Mouse (Mus musculus): Measurements from ENCODE around the gene Mcrip2.
A peak's percentile ranks its signal among the peaks of the same experiment; 100 is the strongest.

The Mcrip2 gene

DNA sequence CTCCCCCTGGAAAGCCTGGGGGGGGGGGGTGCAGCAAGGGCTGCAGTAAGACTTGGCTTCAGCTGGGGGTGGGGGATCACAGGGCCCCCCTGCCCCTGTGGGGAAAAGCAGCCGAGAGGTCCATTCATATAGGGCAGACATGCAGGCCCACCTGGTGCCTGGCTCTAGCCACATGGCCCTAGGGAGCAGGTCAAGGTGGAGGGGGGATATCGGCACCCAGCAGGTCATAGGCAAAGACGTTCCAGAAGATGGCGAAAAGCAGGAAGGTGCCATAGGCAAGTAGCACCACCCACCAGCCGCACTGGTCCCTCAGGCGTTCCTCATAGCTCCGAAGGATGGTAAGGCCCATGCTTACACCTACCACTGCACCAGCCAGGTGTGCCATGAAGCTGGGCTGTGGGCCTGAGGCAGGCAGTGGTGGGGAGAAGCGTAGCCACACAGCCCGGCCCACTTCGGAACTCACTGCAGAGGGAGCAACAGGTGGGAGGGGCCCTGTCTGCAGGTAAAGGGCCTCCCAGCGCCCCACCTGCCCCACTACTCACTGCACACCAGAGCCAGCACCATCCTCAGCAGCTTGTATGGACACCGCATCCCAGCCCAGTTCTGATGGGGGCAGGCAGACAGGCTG is 33.9 kb downstream of the Mcrip2 start:
- no peak for DNase-seq (ENCODE audit: low spot score)

- DNase-seq (ENCODE audit: low spot score) = peak; percentile 66
Observed at GRCm38 (mm10) chr17:25833961-25834594, 34.5 kb downstream of the Mcrip2 start.

GRCm38 (mm10) chr17:25833291-25833663 is 35.3 kb downstream of the Mcrip2 start, which contains the start of gene Stub1:
Gene Stub1, minus strand, starts transcription at chr17:25833404.
- DNase-seq (ENCODE audit: low spot score) = peak; percentile 98

DNA sequence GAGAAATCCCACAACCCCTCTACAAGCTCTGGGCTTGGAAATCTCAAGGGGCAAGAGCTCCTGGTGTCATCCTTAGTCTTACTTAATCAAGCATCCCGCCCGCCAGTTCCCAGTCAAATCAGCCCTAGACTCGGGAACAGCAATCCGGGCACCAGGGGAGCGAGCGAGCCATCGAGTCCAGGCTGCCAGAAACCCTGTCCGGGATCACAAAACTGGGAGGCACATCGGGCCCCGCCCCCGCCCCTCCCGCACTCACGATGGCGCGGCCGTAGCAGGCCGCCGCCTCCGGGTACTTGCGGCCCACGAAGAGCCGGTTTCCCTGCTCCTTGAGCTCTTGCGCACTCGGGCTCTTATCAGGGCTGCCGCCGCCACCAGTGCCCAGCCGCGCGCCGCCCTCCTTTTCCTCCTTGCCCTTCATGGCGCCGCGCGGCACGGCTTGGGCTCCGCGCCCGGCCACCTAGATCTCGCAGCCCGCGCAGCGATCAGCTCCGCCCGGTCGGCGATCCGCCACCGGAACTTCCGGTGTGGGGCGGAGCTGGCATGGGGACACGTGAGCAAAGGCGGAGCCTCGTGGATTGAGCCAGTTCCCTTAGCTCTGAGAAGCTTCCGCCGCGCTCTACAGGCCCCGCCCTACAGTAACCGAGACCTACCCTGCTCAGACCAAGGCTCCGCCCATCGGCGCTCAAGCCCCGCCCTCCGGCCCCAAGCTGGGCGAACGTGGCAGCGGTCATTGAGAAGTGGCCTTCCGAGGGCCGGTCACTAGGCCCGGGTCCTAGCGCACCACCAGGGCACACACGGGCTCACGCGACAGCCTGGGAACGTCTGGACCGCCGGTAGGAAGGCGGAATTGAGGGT is 35.9 kb downstream of the Mcrip2 start:
- peak; percentile 100 for DNase-seq (ENCODE audit: low spot score)

DNA sequence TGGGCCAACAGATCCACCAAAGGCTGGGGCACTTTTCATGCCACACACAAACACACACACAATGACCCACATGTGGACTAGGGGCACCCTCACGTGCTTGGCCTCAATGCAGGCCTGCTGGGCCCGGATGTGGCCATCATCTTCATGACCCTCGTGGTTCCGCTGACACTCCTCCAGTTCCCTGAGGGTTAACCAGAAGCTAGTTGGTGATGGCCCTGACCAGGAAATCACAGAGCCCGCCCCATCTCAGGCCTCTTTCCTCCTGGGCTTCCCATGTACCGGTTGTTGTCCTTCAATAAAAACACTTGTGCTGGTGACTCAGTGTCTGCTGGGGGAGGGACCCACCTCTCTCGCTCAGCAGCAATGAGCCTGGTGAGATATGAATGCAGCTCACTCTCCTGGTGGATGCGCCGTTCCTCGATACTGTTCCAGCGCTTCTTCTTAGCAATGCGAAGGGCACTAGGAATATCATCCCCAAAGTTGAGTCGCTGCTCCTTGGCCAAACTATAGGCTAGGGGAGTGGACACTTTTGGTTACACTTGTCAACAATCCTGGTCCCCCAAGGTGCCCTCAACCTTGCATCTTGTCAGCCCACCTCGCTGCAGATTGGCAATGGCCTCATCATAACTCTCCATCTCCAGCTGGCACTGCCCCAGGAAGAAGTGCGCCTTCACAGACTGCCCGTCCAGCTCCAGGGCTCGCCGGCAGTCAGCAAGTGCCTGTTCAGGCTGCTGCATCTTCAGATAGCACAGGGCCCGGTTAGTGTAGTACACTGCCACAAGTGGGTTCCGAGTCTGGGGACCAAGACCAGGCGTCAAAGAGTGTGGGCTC is 36.9 kb downstream of the Mcrip2 start:
- peak; percentile 48 for DNase-seq (ENCODE audit: low spot score)

DNA sequence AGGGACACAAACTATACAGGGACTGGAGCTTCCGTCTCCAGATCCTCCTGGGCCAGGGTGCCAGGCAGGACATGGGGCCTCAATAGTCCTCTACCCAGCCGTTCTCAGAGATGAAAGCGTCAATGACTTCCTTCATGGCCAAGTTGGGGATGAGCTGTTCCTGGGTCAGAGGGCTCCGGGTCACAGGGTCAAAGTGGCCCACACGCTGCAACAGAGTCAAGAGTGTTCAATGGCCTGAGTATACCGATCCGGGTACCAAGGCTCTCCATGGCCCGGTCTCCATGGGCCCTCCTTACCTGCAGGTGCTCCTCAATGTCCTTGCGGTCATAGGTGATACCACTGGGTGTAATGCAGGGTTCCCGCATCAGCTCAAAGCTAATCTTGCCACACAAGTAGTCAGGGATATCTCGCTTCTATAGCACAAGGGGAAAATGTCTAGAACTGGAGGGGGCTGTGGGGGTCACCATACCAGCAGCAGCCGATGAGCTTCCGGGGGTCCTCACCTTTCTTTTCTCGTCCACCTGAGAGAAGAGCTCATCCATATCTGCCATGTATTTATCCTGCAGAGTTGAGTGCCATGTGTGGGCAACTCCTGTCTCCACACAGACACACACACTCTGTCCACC is 37.6 kb downstream of the Mcrip2 start:
- DNase-seq (ENCODE audit: low spot score) = no peak

DNA sequence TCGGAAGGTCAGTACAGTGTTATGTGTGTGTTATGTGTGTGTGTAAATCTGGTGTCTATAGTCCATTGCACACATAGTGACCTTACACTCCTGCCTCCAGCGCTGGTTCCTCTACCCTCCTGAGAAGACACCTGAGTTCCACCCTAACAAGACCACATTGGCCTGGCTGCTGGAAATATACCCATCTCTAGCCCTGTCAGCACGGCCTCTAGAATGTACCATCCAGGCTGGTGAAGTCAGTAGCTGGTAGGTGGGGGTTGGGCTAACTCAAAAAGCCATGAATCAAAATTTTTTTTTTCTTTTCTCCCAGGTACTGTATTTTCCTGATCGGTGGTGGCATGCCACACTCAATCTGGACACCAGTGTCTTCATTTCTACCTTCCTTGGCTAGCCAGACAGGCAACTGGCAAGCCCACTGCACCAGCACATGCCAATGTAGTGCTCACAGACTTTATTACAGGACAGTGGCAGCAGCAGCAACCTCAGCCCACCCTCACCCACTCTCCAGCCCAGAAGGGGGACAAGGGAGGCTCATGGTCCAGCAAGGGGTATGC is 38.3 kb downstream of the Mcrip2 start:
- no peak for DNase-seq (ENCODE audit: low spot score)

- DNase-seq (ENCODE audit: low spot score) = no peak
Observed at GRCm38 (mm10) chr17:25829558-25830017, 39.0 kb downstream of the Mcrip2 start.

DNA sequence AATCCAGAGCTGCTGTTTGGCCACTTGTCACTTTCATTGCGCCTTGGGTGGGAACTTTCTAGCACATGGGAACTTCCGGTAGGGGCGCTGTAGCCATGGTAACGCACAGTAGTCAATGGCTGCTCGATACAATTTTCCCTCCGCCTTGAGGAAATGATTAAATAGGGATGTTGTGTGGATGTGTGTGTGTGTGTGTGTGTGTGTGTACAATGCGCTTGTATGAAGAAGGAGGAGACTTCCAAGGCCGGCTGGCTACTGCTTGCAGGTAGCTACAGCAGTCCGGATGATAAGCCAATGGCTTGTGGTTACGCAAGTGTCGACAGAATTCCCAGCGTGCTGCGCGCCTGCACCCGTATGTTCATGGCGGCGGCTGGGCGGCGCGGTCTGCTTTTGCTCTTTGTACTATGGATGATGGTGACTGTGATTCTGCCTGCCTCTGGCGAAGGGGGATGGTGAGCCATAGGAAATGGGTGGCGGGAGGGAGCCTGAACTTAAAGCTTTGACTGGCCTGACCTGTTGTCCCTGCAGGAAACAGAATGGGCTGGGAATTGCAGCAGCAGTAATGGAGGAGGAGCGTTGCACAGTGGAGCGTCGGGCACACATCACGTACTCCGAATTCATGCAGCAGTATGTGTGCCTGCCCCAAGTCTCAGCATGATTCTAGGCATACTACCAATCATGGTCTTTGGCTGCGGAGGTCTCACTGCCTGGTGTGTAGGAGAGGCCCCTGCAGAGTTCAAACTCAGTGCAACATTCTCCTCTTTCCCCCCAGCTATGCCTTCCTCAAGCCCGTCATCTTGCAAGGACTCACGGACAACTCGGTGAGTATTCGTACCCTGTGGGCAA is 39.6 kb downstream of the Mcrip2 start, which contains the start of gene Jmjd8:
Gene Jmjd8, plus strand, starts transcription at position 156 of the 846 bp plus-strand sequence.
- DNase-seq (ENCODE audit: low spot score) = peak; percentile 63

DNA sequence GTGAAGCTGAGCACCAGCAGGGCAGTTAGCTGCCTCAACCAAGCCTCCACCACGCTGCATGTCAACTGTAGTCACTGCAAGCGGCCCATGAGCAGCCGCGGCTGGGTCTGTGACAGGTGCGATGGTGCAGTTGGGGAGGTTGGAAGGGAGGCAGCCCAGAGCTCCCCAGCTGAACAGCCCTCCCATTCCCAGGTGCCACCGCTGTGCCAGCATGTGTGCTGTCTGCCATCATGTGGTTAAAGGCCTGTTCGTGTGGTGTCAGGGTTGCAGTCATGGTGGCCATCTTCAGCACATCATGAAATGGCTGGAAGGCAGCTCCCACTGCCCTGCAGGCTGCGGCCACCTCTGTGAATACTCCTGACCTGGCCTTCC is 40.4 kb downstream of the Mcrip2 start:
- DNase-seq (ENCODE audit: low spot score) = no peak

DNA sequence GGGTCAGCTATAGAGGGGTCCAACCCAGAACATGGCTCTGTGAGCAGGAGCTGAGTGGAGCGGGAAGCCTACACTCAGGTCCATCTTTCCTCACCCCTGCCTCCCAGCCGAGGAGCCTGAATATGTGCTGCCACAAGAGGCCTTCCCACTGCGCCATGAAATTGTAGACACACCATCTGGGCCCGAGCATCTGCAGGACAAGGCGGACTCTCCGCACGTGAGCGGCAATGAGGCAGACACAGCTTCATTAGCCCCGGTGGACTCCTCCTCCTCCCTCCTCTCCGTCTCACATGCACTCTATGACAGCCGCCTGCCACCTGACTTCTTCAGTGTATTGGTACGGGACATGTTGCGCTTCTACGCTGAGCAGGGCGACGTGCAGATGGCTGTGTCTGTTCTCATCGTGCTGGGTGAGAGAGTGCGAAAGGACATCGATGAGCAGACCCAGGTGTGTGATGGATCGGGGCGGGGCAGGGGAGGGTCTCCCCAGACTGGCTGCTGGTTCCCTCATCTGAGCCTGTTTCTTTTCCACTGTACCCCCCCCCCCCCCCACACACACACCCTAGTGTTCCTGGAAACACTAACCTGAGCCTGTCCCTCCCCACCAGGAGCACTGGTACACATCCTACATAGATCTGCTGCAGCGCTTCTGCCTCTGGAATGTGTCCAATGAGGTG is 40.9 kb downstream of the Mcrip2 start:
- no peak for DNase-seq (ENCODE audit: low spot score)

GRCm38 (mm10) chr17:25827011-25827410 is 41.6 kb downstream of the Mcrip2 start:
- DNase-seq (ENCODE audit: low spot score) = no peak

- no peak for DNase-seq (ENCODE audit: low spot score)
Observed at GRCm38 (mm10) chr17:25825984-25826570, 42.5 kb downstream of the Mcrip2 start.

DNA sequence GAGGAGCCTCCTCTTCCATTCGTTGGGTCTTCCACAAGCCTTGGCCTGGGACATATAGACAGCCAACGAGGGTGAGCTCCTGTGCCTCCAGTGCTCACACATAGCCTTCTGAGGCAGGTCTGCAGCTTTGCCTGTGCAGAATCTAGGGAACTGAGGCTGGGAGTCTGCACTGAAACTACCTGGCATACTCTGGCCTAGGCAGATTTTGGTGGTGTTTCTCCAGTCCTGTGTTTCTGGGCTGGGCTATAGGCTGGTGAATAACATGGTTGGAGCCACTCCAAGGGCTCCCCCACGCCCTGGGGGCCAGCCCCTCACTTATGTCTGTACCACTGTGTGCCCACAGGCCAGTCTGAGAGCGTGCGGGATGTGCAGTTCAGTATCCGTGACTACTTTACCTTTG is 43.3 kb downstream of the Mcrip2 start:
- DNase-seq (ENCODE audit: low spot score) = no peak

GRCm38 (mm10) chr17:25824362-25825142 is 44.0 kb downstream of the Mcrip2 start:
- DNase-seq (ENCODE audit: low spot score) = no peak

GRCm38 (mm10) chr17:25823452-25823851 is 45.1 kb downstream of the Mcrip2 start, which contains the start of gene Wdr24:
Gene Wdr24, plus strand, starts transcription at chr17:25823627.
- DNase-seq (ENCODE audit: low spot score) = peak; percentile 93

GRCm38 (mm10) chr17:25818851-25819780 is 49.4 kb downstream of the Mcrip2 start:
- DNase-seq (ENCODE audit: low spot score) = no peak

Data from adipocyte (in vitro differentiated cells).